Mouse (Mus musculus): ENCODE results near the gene Hes7. TPM values are rescaled to one million over a fixed set of nuclear protein-coding genes. Genes with fewer than 3 reads are reported as not detected.
A peak's percentile ranks its signal among the peaks of the same experiment; 100 is the strongest.

Hes7 gene
- polyA plus RNA-seq, 1 experiment from 2014 or later = 0.89 TPM

DNA sequence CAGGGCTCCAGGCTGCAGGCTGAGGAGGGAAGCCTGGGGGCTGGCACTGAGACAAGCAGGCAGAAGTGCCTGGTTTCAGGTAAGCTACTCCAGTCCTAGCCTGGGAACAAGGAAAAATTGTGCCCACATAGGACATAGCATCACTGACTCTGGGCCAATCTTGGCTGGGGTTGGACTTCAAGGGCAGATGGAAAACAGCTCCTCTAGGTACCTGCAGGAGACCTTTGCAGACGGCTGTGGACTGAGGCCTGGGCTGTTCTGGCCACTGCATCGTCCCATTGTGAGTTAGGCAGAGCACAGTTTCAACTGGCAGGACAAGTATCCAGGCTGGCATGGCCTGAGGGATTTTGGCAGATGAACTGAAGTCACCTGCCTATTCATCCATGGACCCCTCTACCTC lies 14.4 kb upstream of the Hes7 start:
- Histone ChIP-seq H3K36me3 (replicated peaks) (peaks cover 55% of the 10 kb centered on the region), H3K27me3 (replicated peaks) (no peaks in the 10 kb centered on the region), H3K4me3 (no peak overlapping the region), H3K4me2 (no peak overlapping the region), H3K9ac (no peak overlapping the region), H3K9me3 (no peaks in the 10 kb centered on the region), H3K27ac (no peak overlapping the region), H3K4me1 (peaks cover 5% of the 10 kb centered on the region)
- WGBS = 87% methylated on average over 2 of the region's 2 CpGs
- no peak for ATAC-seq (replicated peaks)

DNA sequence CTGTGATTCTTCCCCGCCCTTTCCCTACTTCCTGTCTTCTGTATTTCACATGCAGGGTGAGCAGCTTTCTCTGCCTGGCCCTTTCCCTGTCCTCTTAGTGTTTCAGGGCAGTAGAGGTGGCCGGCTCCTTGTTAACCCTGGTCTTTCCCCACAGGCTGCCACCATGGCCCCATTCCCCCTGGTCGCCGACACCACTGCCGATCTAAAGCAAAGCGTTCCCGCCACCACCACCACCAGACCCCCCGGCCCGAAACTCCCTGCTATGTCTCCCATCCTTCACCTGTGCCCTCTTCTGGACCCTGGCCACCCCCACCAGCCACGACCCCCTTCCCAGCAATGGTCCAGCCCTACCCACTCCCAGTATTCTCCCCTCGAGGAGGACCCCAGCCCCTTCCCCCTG lies 13.9 kb upstream of the Hes7 start:
- H3K36me3 ChIP-seq (replicated peaks) = peaks cover 55% of the 10 kb centered on the region
- no peak overlapping the region for H3K27ac ChIP-seq
- ATAC-seq (replicated peaks) = no peak
- no peak overlapping the region for H3K4me3 ChIP-seq
- no peaks in the 10 kb centered on the region for H3K9me3 ChIP-seq
- H3K27me3 ChIP-seq (replicated peaks) = no peaks in the 10 kb centered on the region
- H3K9ac ChIP-seq = no peak overlapping the region
- no peak overlapping the region for H3K4me2 ChIP-seq
- peaks cover 3% of the 10 kb centered on the region; the same call in 1 of the 2 replicates for H3K4me1 ChIP-seq
- 94% methylated on average over 11 of the region's 11 CpGs for WGBS

DNA sequence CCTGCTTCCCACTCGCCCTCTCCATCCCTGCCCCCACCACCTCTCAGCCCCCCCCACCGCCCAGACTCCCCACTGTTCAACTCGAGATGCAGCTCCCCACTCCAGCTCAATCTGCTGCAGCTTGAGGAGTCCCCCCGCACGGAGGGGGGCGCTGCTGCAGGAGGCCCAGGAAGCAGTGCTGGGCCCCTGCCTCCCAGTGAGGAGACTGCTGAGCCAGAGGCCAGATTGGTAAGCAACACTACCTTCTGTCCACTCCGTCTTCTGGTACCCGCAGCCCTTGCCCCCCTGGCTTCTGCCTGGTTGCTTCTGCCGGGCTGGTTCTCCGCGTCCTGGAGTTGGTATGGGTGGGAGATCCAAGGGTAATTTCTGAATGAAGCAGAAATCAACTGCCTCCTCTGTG lies 13.4 kb upstream of the Hes7 start:
- ATAC-seq (replicated peaks) = no peak
- no peak overlapping the region for H3K4me3 ChIP-seq
- H3K9me3 ChIP-seq = no peaks in the 10 kb centered on the region
- no peak overlapping the region for H3K9ac ChIP-seq
- H3K4me1 ChIP-seq = peaks cover 6% of the 10 kb centered on the region
- H3K27ac ChIP-seq = no peak overlapping the region
- H3K4me2 ChIP-seq = no peak overlapping the region
- peaks cover 51% of the 10 kb centered on the region for H3K36me3 ChIP-seq (replicated peaks)
- H3K27me3 ChIP-seq (replicated peaks) = no peaks in the 10 kb centered on the region
- 81% methylated on average over 11 of the region's 11 CpGs for WGBS

DNA sequence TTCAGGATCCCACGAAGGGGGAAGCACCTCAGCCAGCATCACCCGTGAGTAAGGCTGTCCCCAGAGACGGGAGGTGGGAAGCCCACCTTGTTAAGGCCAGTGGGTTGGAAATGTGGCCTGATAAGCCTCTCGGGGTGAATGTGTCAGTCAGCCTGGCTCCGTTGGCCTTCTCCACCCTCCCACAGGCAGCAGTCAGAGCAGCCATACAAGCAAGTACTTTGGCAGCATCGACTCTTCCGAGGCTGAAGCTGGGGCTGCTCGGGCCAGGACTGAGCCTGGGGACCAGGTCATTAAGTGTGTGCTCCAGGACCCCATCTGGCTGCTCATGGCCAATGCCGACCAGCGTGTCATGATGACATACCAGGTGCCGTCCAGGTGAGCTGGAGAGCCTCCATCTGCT lies 12.5 kb upstream of the Hes7 start:
- H3K36me3 ChIP-seq (replicated peaks) = peaks cover 43% of the 10 kb centered on the region
- 92% methylated on average over 11 of the region's 11 CpGs for WGBS
- H3K4me2 ChIP-seq = no peak overlapping the region
- no peak for ATAC-seq (replicated peaks)
- no peak overlapping the region for H3K4me3 ChIP-seq
- no peaks in the 10 kb centered on the region for H3K27me3 ChIP-seq (replicated peaks)
- H3K4me1 ChIP-seq = peaks cover 6% of the 10 kb centered on the region
- H3K9me3 ChIP-seq = no peaks in the 10 kb centered on the region
- no peak overlapping the region for H3K9ac ChIP-seq
- no peak overlapping the region for H3K27ac ChIP-seq

DNA sequence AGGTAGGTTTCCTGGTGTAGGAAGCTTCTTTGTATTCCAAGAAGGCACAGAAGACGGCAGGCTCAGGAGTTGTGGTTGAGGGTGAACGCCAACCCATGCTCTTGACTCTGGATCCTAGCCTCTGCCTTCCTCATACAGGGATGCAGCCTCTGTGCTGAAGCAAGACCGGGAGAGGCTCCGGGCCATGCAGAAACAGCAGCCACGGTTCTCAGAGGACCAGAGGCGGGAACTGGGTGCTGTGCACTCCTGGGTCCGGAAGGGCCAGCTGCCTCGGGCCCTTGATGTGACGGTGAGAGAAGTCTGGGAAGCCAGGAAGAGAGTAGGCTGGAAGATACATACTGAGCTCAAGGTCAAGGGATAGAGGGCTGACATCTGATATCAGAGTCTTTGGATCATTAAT lies 12.0 kb upstream of the Hes7 start:
- Histone ChIP-seq H3K4me1 (peaks cover 6% of the 10 kb centered on the region), H3K9ac (no peak overlapping the region), H3K4me2 (no peak overlapping the region), H3K9me3 (no peaks in the 10 kb centered on the region), H3K36me3 (replicated peaks) (peaks cover 37% of the 10 kb centered on the region), H3K4me3 (no peak overlapping the region), H3K27ac (no peak overlapping the region), H3K27me3 (replicated peaks) (no peaks in the 10 kb centered on the region)
- ATAC-seq (replicated peaks) = no peak
- WGBS = 94% methylated on average over 9 of the region's 9 CpGs

DNA sequence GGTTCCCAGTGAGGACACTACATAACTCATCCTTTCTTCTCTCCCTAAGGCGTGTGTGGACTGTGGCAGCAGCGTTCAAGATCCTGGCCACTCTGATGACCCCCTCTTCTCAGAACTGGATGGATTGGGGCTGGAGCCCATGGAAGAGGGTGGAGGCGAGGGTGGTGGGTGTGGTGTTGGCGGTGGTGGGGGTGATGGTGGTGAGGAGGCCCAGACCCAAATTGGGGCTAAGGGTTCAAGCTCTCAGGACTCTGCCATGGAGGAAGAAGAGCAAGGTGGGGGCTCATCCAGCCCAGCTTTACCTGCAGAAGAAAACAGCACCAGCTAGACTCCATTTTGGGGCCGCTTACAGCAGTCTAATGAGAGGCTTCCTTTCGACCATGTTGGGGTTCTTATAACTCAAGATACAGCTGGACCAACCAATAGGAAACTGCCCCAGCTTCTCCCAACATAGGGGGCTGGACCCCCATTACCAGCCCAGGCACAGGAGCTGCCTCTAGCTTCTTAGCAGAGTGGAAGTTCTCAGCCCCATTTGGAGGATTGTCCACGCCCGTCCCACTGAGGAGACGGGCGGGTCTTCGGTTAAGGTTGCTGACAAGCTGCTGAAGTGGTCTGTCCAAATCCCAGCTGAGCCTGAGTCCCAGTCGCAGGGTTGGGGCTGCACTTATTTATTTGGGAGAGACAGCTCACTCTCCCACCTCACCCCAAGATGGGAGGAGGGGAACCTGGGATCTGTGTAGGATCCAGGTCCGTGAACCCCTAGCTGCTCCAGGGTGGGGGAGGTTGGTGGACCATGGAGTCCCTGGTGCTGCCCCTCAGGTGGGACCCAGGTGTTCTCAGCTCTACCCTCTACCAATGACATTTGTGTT lies 10.9 kb upstream of the Hes7 start:
- H3K9ac ChIP-seq = no peak overlapping the region
- no peak overlapping the region for H3K4me2 ChIP-seq
- no peak overlapping the region for H3K27ac ChIP-seq
- peak; percentile 51; the same call in 1 of the 2 replicates for ATAC-seq (replicated peaks)
- H3K4me3 ChIP-seq = no peak overlapping the region
- peaks cover 6% of the 10 kb centered on the region for H3K4me1 ChIP-seq
- H3K36me3 ChIP-seq (replicated peaks) = peaks cover 28% of the 10 kb centered on the region
- WGBS = 81% methylated on average over 13 of the region's 13 CpGs
- H3K27me3 ChIP-seq (replicated peaks) = no peaks in the 10 kb centered on the region
- no peaks in the 10 kb centered on the region for H3K9me3 ChIP-seq

DNA sequence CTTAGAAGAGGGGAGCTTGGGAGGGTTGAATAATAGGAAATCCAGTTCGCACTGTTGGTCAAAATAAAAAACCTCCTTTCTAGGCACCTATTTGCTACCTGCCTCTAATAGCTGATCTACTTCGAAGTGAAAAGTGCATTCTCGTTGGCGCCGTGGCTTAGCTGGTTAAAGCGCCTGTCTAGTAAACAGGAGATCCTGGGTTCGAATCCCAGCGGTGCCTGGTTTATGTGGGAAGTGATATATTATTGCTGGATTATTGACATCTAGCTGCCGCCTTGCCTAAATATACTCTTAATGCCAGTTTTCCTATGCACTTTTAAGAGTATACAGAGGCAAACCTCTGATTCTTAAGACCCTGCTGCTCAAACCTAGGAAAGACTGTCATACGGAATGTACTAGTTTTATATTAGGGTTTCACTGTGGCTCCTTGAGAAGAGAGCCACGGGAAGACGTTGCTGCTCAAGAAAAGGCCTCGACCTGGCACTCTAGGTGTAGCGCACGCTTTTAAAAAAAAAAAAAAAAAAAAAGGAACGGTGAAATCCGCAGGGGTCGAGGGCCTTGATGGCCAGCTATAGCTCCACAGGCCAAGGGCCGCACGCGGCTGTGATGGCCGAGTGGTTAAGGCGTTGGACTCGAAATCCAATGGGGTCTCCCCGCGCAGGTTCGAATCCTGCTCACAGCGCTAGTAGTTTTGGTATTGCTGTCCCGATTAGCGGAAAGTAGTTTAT lies 9.7 kb upstream of the Hes7 start:
- peaks cover 6% of the 10 kb centered on the region for H3K4me1 ChIP-seq
- peak overlapping the region; percentile 53 for H3K4me2 ChIP-seq
- peak overlapping the region; percentile 51 for H3K27ac ChIP-seq
- H3K4me3 ChIP-seq = peak overlapping the region; percentile 38
- peak overlapping the region; percentile 20; the same call in 1 of the 2 replicates for H3K9ac ChIP-seq
- peak; percentile 71 for ATAC-seq (replicated peaks)
- no peaks in the 10 kb centered on the region for H3K9me3 ChIP-seq
- peaks cover 16% of the 10 kb centered on the region for H3K36me3 ChIP-seq (replicated peaks)
- H3K27me3 ChIP-seq (replicated peaks) = no peaks in the 10 kb centered on the region
- WGBS = under 1% methylated on average over 30 of the region's 30 CpGs

DNA sequence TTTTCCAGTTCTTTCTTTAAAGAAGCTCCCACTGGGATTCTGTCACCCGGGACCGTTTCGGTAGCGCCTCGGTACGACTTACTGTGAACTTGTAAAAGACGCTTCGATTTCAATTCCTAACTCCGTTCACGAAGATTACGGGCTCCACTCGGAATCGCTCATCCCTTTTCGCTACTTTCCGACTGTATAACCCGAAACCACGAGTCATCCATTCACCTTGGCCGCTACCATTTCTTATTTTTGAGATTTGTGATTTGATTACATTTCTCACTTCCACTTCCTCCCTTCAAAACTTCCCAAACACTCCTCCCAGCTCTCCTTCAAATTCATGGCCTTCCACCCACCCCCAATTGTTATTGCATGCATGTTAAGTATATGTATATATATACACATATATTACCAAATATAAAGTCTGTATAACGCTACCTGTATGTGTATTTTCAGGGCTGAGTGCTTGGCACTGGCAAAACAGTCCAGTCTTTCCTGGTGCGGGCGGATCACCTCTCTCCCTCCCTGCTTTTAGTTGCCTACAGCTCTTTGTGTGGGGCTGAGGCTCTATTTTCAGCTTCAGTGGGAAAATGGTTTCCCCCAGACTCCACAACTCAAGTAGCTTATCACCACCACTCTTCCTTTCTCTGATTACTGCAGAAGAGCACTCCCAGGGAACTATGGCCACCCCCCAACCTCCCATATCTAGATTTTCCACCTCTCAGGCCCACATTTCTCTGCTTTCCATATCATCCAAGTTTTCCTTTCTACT lies 9.0 kb upstream of the Hes7 start:
- no peak overlapping the region for H3K9ac ChIP-seq
- peaks cover 6% of the 10 kb centered on the region for H3K4me1 ChIP-seq
- no peak overlapping the region for H3K27ac ChIP-seq
- WGBS = 4% methylated on average over 21 of the region's 21 CpGs
- H3K36me3 ChIP-seq (replicated peaks) = peaks cover 16% of the 10 kb centered on the region
- peak overlapping the region; percentile 53 for H3K4me2 ChIP-seq
- no peaks in the 10 kb centered on the region for H3K9me3 ChIP-seq
- no peaks in the 10 kb centered on the region for H3K27me3 ChIP-seq (replicated peaks)
- no peak for ATAC-seq (replicated peaks)
- peak overlapping the region; percentile 38 for H3K4me3 ChIP-seq

DNA sequence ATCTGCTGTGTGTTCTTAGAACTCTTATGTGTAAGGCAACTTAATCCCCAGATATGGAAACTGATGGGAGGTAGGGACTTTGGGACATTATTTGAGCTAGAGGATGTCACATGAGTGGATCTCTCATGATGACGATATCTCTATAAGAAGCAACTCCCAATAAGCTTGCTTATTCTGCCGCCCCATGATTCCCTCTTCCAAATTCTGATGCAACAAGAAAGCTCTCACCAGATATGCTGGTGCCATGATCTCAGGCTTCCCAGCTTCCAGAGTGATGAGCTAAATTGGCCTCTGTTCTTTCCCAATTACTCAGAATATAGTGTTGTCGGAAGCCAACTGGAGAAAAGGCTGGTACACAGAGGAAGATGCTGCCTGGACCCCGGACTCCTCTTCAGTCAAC lies 8.3 kb upstream of the Hes7 start:
- Histone ChIP-seq H3K4me3 (0 out of 2 replicates have a peak overlapping the region, but pooled peaks have one; percentile 38), H3K36me3 (replicated peaks) (peaks cover 11% of the 10 kb centered on the region), H3K9ac (no peak overlapping the region), H3K27ac (no peak overlapping the region), H3K4me1 (peaks cover 10% of the 10 kb centered on the region), H3K4me2 (peak overlapping the region; percentile 53), H3K9me3 (no peaks in the 10 kb centered on the region), H3K27me3 (replicated peaks) (no peaks in the 10 kb centered on the region)
- 59% methylated on average over 4 of the region's 4 CpGs for WGBS
- ATAC-seq (replicated peaks) = no peak

DNA sequence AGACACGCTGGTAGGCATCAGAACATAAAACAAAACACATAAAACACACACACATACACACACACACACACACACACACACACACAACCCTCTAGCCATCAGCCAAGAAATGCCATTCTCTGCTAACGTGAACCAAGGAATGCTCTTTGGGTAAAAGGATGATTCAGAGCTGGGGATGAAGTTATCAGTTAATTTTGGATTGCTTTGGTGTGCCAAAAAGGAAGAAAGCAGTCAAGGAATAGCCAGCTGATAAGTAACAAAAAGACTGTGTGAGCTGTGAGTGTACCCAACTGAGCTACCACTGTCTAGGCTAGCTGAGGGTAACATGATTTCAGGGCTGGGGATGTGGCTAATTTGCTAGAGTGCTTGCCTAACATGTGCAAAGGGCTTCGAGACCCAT lies 6.2 kb upstream of the Hes7 start:
- Histone ChIP-seq H3K4me3 (no peak overlapping the region), H3K9ac (no peak overlapping the region), H3K4me2 (no peak overlapping the region), H3K9me3 (no peaks in the 10 kb centered on the region), H3K27ac (no peak overlapping the region), H3K4me1 (peaks cover 25% of the 10 kb centered on the region), H3K27me3 (replicated peaks) (no peaks in the 10 kb centered on the region), H3K36me3 (replicated peaks) (peaks cover 6% of the 10 kb centered on the region)
- no peak for ATAC-seq (replicated peaks)
- WGBS = 69% methylated on average over 3 of the region's 3 CpGs

DNA sequence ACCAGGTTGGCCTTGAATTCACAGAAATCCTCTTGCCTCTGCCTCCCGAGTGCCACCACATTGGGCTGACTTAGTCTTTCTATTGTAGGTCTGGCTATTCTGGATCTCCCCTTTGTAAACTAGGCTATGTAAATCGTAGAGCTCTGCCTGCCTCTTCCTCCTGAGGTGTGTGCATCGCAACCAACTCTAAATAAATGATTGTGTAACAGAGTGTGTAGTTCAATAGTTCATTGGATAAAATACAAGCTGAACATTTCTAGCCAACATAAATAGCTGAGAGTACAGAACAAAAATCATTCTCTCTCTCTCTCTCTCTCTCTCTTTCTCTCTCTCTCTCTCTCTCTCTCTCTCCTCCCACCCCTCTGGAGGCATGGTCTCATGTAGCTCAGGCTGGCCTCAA lies 5.6 kb upstream of the Hes7 start:
- H3K36me3 ChIP-seq (replicated peaks) = no peaks in the 10 kb centered on the region
- no peak overlapping the region for H3K27ac ChIP-seq
- no peaks in the 10 kb centered on the region for H3K9me3 ChIP-seq
- no peak overlapping the region for H3K4me3 ChIP-seq
- H3K27me3 ChIP-seq (replicated peaks) = no peaks in the 10 kb centered on the region
- H3K4me1 ChIP-seq = peaks cover 31% of the 10 kb centered on the region
- WGBS = 81% methylated on average over 3 of the region's 3 CpGs
- no peak overlapping the region for H3K9ac ChIP-seq
- no peak overlapping the region for H3K4me2 ChIP-seq
- no peak for ATAC-seq (replicated peaks)

DNA sequence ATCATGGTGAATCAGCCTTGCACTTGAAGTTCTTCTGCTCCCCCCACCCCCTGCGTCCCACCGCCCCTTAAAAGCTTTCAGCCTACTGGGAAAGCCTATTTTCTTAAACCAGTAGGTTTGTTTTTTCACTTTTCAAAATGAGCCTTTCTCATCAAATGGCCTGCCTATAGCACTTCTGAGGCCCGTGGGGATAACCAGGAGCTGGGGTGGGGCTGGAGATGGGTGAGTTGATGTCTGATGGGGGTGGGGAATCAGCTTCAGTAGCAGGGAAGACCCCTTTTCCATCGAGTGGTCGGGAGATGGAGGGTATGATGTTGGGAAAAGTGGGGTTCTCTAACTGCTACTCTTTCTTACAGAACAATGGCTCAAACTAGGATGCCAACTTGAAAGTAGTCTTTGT lies 3.4 kb upstream of the Hes7 start:
- 47% methylated on average over 5 of the region's 5 CpGs for WGBS
- peak overlapping the region; percentile 53 for H3K4me3 ChIP-seq

More for the DNA sequence above, 3.4 kb upstream of the Hes7 start:
- Histone ChIP-seq H3K4me1 (peaks cover 47% of the 10 kb centered on the region), H3K9me3 (no peaks in the 10 kb centered on the region), H3K4me2 (peak overlapping the region; percentile 88), H3K9ac (no peak overlapping the region; the same call in 1 of the 2 replicates), H3K27ac (no peak overlapping the region), H3K27me3 (replicated peaks) (peaks cover 11% of the 10 kb centered on the region), H3K36me3 (replicated peaks) (no peaks in the 10 kb centered on the region)
- ATAC-seq (replicated peaks) = no peak

All from midbrain, embryonic 15.5 days (tissue).